Mouse (Mus musculus) CH12.LX (cell line): ENCODE data around the gene Col27a1. TPM values are rescaled to one million over a fixed set of nuclear protein-coding genes. Genes with fewer than 3 reads are reported as not detected.

ENCODE experiments used
- DNase-seq: peaks from one replicate; pipeline ENCODE4 v3.0.0-alpha.2; 2013; ENCODE audit errors: extremely low read depth
- H3K27ac ChIP-seq: 2 replicates; pipeline ENCODE4 v1.5.1; 2012; ENCODE audit warnings: low read depth, mild to moderate bottlenecking, control low read depth, moderate library complexity; ENCODE audit not compliant: insufficient read depth
- H3K27me3 ChIP-seq: replicated peaks from 2 replicates; pipeline ENCODE3; 2012; ENCODE audit warnings: inconsistent platforms
- H3K36me3 ChIP-seq, 2 experiments: replicated peaks in 1 of 2; 2 replicates each; pipeline versions ENCODE3 to v1.6.1; 2012; ENCODE audit warnings: inconsistent platforms in 1 of 2, low read length in 1 of 2, mild to moderate bottlenecking in 1 of 2, mixed read lengths in 1 of 2, moderate library complexity in 1 of 2; ENCODE audit not compliant: control insufficient read depth in 1 of 2, insufficient read depth in 1 of 2
- H3K4me1 ChIP-seq, 2 experiments: 2 replicates each; pipeline ENCODE4 v1.6.1; 2012; ENCODE audit warnings: inconsistent platforms in 1 of 2, moderate library complexity in 1 of 2; ENCODE audit not compliant: insufficient read depth in 2 of 2, control insufficient read depth in 1 of 2
- H3K4me2 ChIP-seq: 2 replicates; pipeline ENCODE4 v1.6.1; 2012; ENCODE audit warnings: low read depth, mild to moderate bottlenecking, control low read depth; ENCODE audit not compliant: poor library complexity, insufficient read depth, severe bottlenecking
- H3K4me3 ChIP-seq, 3 experiments: fragments of 150-350 bp in 1 of 3; sonication (generic) in 1 of 3; replicated peaks in 1 of 3; 2 replicates each; pipeline versions ENCODE3 to v1.5.1; 2011 to 2012; ENCODE audit warnings: low read depth in 2 of 3, low read length in 2 of 3, mild to moderate bottlenecking in 2 of 3, moderate library complexity in 2 of 3, control low read depth in 1 of 3, improper control_type of control experiment in 1 of 3, inconsistent platforms in 1 of 3, mixed read lengths in 1 of 3; ENCODE audit not compliant: poor library complexity in 1 of 3
- H3K79me2 ChIP-seq: replicated peaks from 2 replicates; pipeline ENCODE4 v1.6.1; 2012; ENCODE audit warnings: mild to moderate bottlenecking, moderate library complexity; ENCODE audit not compliant: control insufficient read depth, poor library complexity, insufficient read depth, severe bottlenecking; ENCODE audit errors: extremely low read depth
- H3K9ac ChIP-seq: 2 replicates; pipeline ENCODE4 v1.6.1; 2012; ENCODE audit warnings: low read depth, mild to moderate bottlenecking, control low read depth, moderate library complexity; ENCODE audit not compliant: insufficient read depth
- H3K9me3 ChIP-seq: replicated peaks from 2 replicates; pipeline ENCODE3; 2012; ENCODE audit warnings: low read length, inconsistent platforms, mixed read lengths
- CHD1 ChIP-seq: IDR thresholded peaks from 2 replicates; pipeline ENCODE4 v1.6.1; 2012; ENCODE audit warnings: low read depth, low read length, improper control_type of control experiment, inconsistent platforms
- E2F4 ChIP-seq: IDR thresholded peaks from 2 replicates; pipeline ENCODE4 v1.6.1; 2011; ENCODE audit warnings: low read depth, low read length, improper control_type of control experiment; ENCODE audit not compliant: insufficient replicate concordance
- ELF1 ChIP-seq: IDR thresholded peaks from 2 replicates; pipeline ENCODE4 v1.6.1; 2014; ENCODE audit warnings: low read depth, mild to moderate bottlenecking, inconsistent platforms, low read length, improper control_type of control experiment
- JUN ChIP-seq: IDR thresholded peaks from 2 replicates; pipeline ENCODE4 v1.6.1; 2011; ENCODE audit warnings: low read depth, mild to moderate bottlenecking, low read length, improper control_type of control experiment, moderate library complexity; ENCODE audit not compliant: insufficient read depth
- MAX ChIP-seq: IDR thresholded peaks from 2 replicates; pipeline ENCODE4 v1.6.1; 2011; ENCODE audit warnings: low read length, improper control_type of control experiment
- MAZ ChIP-seq: IDR thresholded peaks from 2 replicates; pipeline ENCODE4 v1.6.1; 2012; ENCODE audit warnings: low read depth, mild to moderate bottlenecking, inconsistent platforms, low read length, improper control_type of control experiment, moderate library complexity
- MEF2A ChIP-seq: IDR thresholded peaks from 2 replicates; pipeline ENCODE4 v1.6.1; 2014; ENCODE audit warnings: low read depth, mild to moderate bottlenecking, inconsistent platforms, low read length, improper control_type of control experiment, borderline replicate concordance
- MXI1 ChIP-seq: IDR thresholded peaks from 2 replicates; pipeline ENCODE4 v1.6.1; 2011; ENCODE audit warnings: mild to moderate bottlenecking, low read depth, low read length, improper control_type of control experiment
- NELFE ChIP-seq: IDR thresholded peaks from 2 replicates; pipeline ENCODE4 v1.6.1; 2011; ENCODE audit warnings: low read depth, low read length, improper control_type of control experiment
- PAX5 ChIP-seq: IDR thresholded peaks from 2 replicates; pipeline ENCODE4 v1.6.1; 2012; ENCODE audit warnings: low read length, inconsistent platforms, mixed read lengths
- POLR2A ChIP-seq: IDR thresholded peaks from 2 replicates; pipeline ENCODE4 v1.6.1; 2011; ENCODE audit warnings: low read depth, mild to moderate bottlenecking, improper control_type of control experiment, low read length
- POLR2AphosphoS2 ChIP-seq: IDR thresholded peaks from 2 replicates; pipeline ENCODE4 v1.6.1; 2011; ENCODE audit warnings: low read depth, low read length, improper control_type of control experiment
- RCOR1 ChIP-seq: conservative IDR thresholded peaks from 2 replicates; pipeline ENCODE4 v1.6.1; 2012; ENCODE audit warnings: low read depth, mild to moderate bottlenecking, inconsistent platforms, low read length, improper control_type of control experiment
- SIN3A ChIP-seq: IDR thresholded peaks from 2 replicates; pipeline ENCODE4 v1.6.1; 2012; ENCODE audit warnings: low read length, improper control_type of control experiment, inconsistent platforms
- UBTF ChIP-seq: IDR thresholded peaks from 2 replicates; pipeline ENCODE4 v1.6.1; 2012; ENCODE audit warnings: low read depth, mild to moderate bottlenecking, inconsistent platforms, low read length, improper control_type of control experiment, moderate library complexity
- USF2 ChIP-seq: conservative IDR thresholded peaks from 2 replicates; pipeline ENCODE4 v1.6.1; 2011; ENCODE audit warnings: low read depth, low read length, improper control_type of control experiment
- ZC3H11A ChIP-seq: IDR thresholded peaks from 2 replicates; pipeline ENCODE4 v1.6.1; 2012; ENCODE audit warnings: low read depth, mild to moderate bottlenecking, inconsistent platforms, low read length, improper control_type of control experiment
- ZMIZ1 ChIP-seq: IDR thresholded peaks from 2 replicates; pipeline ENCODE4 v1.6.1; 2012; ENCODE audit warnings: low read depth, mild to moderate bottlenecking, inconsistent platforms, low read length, improper control_type of control experiment
- ZNF384 ChIP-seq: IDR thresholded peaks from 2 replicates; pipeline ENCODE4 v1.6.1; 2012; ENCODE audit warnings: low read depth, low read length, improper control_type of control experiment, inconsistent platforms
- dilution Hi-C: fragments of 300-500 bp; cut with MboI; formaldehyde crosslinking; loops from 2 replicates; pipeline ENCODE4 v1.14.3; 2020; ENCODE audit warnings: low sequenced_read_pairs; ENCODE audit not compliant: extremely low pct_unique_long_range_greater_than_20kb, extremely low pct_ligation_motif_present
- in situ Hi-C: fragments of 300-500 bp; cut with MboI; formaldehyde crosslinking; loops from 3 replicates; pipeline ENCODE4 v1.14.3; 2019; ENCODE audit warnings: low sequenced_read_pairs, low pct_ligation_motif_present, low pct_unique_long_range_greater_than_20kb, mixed read lengths
- polyA plus RNA-seq: library from polyadenylated mRNA; unstranded; fragments of >175 nt; gene quantifications from 2 replicates; pipeline ENCODE4 v1.2.1, GENCODE M21; 2012; ENCODE audit warnings: low read depth; ENCODE audit not compliant: insufficient read length
- total RNA-seq, 2 experiments: library from RNA; depleted of rRNA; stranded (reverse); fragments of 300-350 nt in 1 of 2; fragments of >200 nt in 1 of 2; gene quantifications; 2 replicates each; pipeline ENCODE4 v1.2.3; 2012 to 2014

The Col27a1 gene
- total and polyA plus RNA-seq, 3 experiments, result 0.04 to 0.05 TPM; not detected in 1

DNA sequence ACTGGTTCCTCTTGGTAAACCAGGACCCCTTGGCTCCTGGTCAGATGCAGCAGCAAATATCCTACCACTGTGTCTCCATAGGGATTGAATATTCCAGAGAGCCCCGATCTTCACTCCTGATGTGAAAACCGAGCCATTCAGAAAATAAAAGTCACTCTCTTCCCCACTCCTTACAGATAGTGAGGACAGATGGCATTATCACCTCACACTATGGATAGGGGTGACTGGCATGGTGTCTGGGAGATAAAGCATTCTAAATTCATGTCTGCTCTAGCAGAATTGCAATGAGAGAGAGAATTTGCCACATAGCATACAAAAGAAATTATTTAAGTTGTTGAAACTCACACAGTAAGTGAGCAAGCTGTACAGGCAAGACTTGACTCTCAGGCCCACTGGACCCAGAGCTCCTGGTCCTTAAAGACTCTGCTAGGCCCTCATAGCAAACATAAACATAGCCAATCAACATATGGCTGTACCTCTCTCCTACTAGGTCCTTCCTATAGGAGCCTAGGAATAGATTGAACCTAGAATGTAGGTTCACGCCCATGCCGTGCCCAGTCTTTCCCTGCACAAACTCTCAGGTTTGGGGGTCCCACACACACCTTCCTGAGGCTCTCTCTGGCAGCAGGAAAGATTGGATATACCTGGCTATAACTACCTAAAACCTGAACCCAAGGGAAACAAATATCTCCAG, 169.0 kb downstream of the Col27a1 start:
- dilution Hi-C loops, result no loop called here
- in situ Hi-C loops, result no loop called here
- Histone ChIP-seq H3K79me2 (peaks cover 16% of the 10 kb centered on the region), H3K27ac (no peak overlapping the region), H3K27me3 (no peaks in the 10 kb centered on the region), H3K4me2 (no peak overlapping the region), H3K4me3 (no peak overlapping the region), H3K9ac (no peak overlapping the region)
- DNase-seq, result no peak
- TF ChIP-seq SIN3A, result no peak
- TF ChIP-seq UBTF, result no peak
- TF ChIP-seq PAX5, result no peak
- TF ChIP-seq MAX, result no peak
- TF ChIP-seq CHD1, result no peak
- no peak for TF ChIP-seq USF2
- TF ChIP-seq RCOR1, result no peak
- TF ChIP-seq NELFE, result no peak
- TF ChIP-seq, all 38 proteins: peak for 0
- no peaks in the 10 kb centered on the region for H3K9me3 ChIP-seq
- peaks cover 19 to 42% of the 10 kb centered on the region in 2 experiments for H3K4me1 ChIP-seq
- H3K36me3 ChIP-seq, result peaks cover 82 to 96% of the 10 kb centered on the region in 2 experiments

DNA sequence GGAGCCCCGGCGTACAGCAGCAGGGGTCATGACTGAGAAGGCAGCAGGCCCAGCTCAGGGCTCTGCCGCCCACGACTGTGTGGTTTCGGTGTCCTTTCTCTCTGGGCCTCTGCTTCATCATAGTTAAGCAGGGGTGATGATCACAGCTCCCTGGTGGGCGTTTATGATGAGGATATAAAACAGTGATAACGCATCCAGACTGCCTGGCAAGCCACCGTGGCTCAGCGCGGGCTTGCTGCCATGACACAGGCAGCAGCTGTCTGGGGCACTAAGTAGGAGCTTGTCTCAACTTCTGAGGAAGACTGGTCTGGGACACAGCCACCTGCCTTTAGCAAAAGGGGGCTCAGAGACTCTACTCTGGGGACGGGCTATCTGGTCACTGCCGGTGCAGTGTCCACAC, 169.7 kb downstream of the Col27a1 start:
- no peak overlapping the region for H3K27ac ChIP-seq
- H3K9ac ChIP-seq, result no peak overlapping the region

DNA sequence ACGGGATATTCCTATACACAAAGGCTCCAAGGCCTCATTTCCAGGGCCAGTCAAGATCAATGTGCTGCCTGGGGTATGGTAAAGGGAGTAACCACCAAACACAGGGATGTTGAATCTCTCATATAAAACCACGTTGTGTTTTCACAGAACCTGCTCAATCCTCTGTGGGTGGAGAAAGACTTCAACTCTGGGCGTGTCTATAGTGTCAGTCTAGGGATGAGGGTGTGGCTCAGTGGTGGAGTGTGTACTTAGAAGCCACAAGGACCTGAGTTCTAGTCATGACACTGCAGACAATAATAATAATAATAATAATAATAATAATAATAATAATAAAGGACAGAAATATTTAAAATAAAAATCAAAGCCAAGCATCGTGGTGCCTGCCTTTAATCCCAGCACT, 170.5 kb downstream of the Col27a1 start:
- H3K36me3 ChIP-seq, result peaks cover 78 to 92% of the 10 kb centered on the region in 2 experiments

More for the DNA sequence above, 169.7 kb downstream of the Col27a1 start:
- peaks cover 19% of the 10 kb centered on the region for H3K79me2 ChIP-seq
- in situ Hi-C loops, result no loop called here
- no peak for DNase-seq
- H3K36me3 ChIP-seq, result peaks cover 82 to 96% of the 10 kb centered on the region in 2 experiments
- H3K4me1 ChIP-seq, result peaks cover 25 to 48% of the 10 kb centered on the region in 2 experiments
- dilution Hi-C loops, result no loop called here
- TF ChIP-seq MEF2A (no peak), MAZ (no peak), MAX (no peak)
- no peak overlapping the region for H3K4me3 ChIP-seq
- no peaks in the 10 kb centered on the region for H3K9me3 ChIP-seq
- no peaks in the 10 kb centered on the region for H3K27me3 ChIP-seq
- H3K4me2 ChIP-seq, result no peak overlapping the region

More for the DNA sequence above, 170.5 kb downstream of the Col27a1 start:
- Histone ChIP-seq H3K27me3 (no peaks in the 10 kb centered on the region), H3K9ac (no peak overlapping the region), H3K27ac (no peak overlapping the region), H3K4me2 (no peak overlapping the region), H3K4me3 (no peak overlapping the region), H3K4me1 (peaks cover 30 to 56% of the 10 kb centered on the region in 2 experiments), H3K79me2 (peaks cover 19% of the 10 kb centered on the region), H3K9me3 (no peaks in the 10 kb centered on the region)
- no peak for DNase-seq
- TF ChIP-seq ZC3H11A (no peak), ZMIZ1 (no peak), MXI1 (no peak), POLR2AphosphoS2 (no peak), RCOR1 (no peak), JUN (no peak), ZNF384 (no peak), MEF2A (no peak), POLR2A (no peak), ELF1 (no peak), E2F4 (no peak)
- dilution Hi-C loops (no loop called here), in situ Hi-C loops (no loop called here)
